Mouse (Mus musculus) heart, embryonic 15.5 days (tissue): Measurements from ENCODE around the gene Dhrs7b. TPM values are rescaled to one million over a fixed set of nuclear protein-coding genes. Genes with fewer than 3 reads are reported as not detected.
"Not testable (repeated sequence)": the region's sequence is repeated elsewhere in the genome, so short reads cannot be mapped to it uniquely, and the experiment has no call there.

Source experiments
- ATAC-seq: fragments of 200-750 bp; cut with Nextera tagmentation; replicated peaks from 2 replicates; pipeline ENCODE4 v1.8.0; 2017; ENCODE audit warnings: low read depth, moderate TSS enrichment; ENCODE audit not compliant: insufficient number of reproducible peaks, insufficient read depth, low FRiP score
- H3K27ac ChIP-seq: fragments of 300-500 bp; sonication (generic); 2 replicates; pipeline ENCODE4 v1.5.1; 2015; ENCODE audit warnings: mild to moderate bottlenecking, inconsistent platforms
- H3K27me3 ChIP-seq: fragments of 300-500 bp; sonication (generic); 2 replicates; pipeline ENCODE4 v1.6.1; 2015; ENCODE audit warnings: inconsistent platforms
- H3K36me3 ChIP-seq: fragments of 300-500 bp; sonication (generic); 2 replicates; pipeline ENCODE4 v1.6.1; 2015; ENCODE audit warnings: mild to moderate bottlenecking, inconsistent platforms
- H3K4me1 ChIP-seq: fragments of 300-500 bp; sonication (generic); replicated peaks from 2 replicates; pipeline ENCODE4 v1.6.1; 2015; ENCODE audit warnings: inconsistent platforms
- H3K4me2 ChIP-seq: fragments of 300-500 bp; sonication (generic); 2 replicates; pipeline ENCODE4 v1.6.1; 2015; ENCODE audit warnings: inconsistent platforms, mild to moderate bottlenecking, moderate library complexity
- H3K4me3 ChIP-seq: fragments of 300-500 bp; sonication (generic); 2 replicates; pipeline ENCODE4 v1.5.1; 2015; ENCODE audit warnings: mild to moderate bottlenecking, inconsistent platforms
- H3K9ac ChIP-seq: fragments of 300-500 bp; sonication (generic); 2 replicates; pipeline ENCODE4 v1.6.1; 2015; ENCODE audit warnings: mild to moderate bottlenecking, inconsistent platforms
- H3K9me3 ChIP-seq: fragments of 300-500 bp; sonication (generic); replicated peaks from 2 replicates; pipeline ENCODE4 v1.6.1; 2016; ENCODE audit warnings: inconsistent platforms
- WGBS: fragments of 180-500 bp; shearing (Covaris S2); methylation state at CpG from one replicate; pipeline ENCODE4 v1.1.7; 2015; ENCODE audit warnings: mixed read lengths; 5-methylcytosine and 5-hydroxymethylcytosine counted together
- polyA plus RNA-seq: library from polyadenylated mRNA; unstranded; fragments of >200 nt; fragmentation: Nextera tagmentation; extraction: Ambion mirVana; gene quantifications from 2 replicates; pipeline ENCODE4 v1.2.1, GENCODE M21; 2015

Gene Dhrs7b
- polyA plus RNA-seq, 1 experiment from 2014 or later: 26.8 TPM

DNA sequence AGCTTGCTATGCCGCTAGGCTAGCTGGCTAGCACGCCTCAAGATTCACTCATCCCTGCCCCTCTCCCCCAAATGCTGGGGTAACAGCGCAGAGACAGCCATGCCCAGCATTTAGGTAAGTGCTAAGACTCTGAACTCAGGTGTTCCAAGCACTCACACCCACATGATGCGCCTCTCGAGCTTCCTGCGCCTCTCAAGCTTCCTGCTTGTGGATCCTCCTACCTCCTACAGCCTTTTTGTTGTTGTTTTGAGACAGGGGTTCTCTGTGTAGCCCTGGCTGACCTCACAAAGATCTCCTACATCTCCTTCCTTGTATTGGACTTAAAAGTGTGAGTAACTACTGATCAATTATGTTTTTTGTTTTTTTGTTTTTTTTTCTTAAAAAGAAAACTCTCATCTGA is 42.7 kb downstream of the Dhrs7b start:
- Histone ChIP-seq H3K4me3 (no peak overlapping the region), H3K9me3 (no peaks in the 10 kb centered on the region), H3K4me1 (peaks cover 80% of the 10 kb centered on the region), H3K4me2 (no peak overlapping the region), H3K36me3 (no peaks in the 10 kb centered on the region), H3K27ac (0 out of 2 replicates have a peak overlapping the region, but pooled peaks have one; percentile 7), H3K27me3 (no peaks in the 10 kb centered on the region), H3K9ac (no peak overlapping the region)
- 71% methylated on average over 6 of the region's 6 CpGs for WGBS
- ATAC-seq: no peak

DNA sequence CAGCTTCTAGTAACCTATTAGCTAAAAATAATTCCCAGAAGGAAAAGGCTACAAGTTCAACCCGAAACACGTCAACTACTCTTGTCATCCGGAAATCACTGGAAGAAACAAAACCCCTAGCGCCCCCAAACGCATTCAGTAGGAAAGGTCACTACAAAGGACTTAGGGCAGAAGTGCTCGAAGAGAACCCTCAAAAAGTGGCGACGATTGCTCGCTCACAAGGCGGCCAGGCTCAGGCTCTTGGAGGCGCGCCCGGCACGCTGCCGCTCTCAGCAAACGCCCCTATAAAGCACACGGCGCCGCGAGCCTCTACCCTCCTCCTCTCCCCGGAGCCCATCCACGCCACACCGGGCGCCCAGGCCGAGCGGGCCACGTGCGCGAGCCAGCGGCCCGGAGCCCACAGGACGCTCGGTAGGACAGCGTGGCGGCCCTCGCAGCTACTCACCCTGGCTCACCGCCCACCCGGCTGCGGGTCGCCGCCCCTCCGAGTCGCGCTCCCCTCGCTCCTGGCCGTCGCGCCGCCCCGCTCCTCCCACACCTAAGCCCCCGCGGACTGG is 47.7 kb downstream of the Dhrs7b start:
- ATAC-seq: peak; percentile 54
- peaks cover 52% of the 10 kb centered on the region for H3K4me1 ChIP-seq

DNA sequence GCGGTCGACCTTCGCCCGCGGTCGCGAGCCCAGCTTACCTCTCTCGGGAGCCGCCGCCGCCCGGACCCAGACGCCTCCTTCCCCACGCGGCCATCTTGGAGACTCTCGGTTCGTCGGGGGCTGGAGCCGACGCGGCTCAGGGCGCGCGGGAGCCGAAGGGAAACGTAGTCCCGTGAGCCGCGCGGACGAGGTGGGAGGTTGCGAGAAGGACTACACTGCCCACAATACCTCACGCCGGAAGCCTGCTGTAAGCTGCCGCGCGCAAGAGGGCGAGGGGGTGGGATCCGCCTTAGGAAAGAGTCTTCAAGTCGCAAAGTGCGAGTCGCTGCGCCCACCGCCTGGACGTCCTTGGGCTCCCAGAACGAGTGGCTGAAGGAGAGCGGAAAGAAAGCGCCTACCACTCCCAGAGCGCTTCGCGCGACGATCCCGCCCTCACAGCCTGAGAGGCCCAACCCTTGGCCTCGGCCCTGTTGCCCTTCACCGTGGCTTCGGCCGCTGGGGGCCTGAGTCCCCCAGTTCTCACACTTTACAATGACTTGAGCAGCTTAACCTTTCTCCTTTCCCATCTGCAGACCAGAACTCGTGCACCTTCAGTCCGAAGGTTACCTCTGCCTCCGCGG is 48.4 kb downstream of the Dhrs7b start, which contains the start of gene Tmem11:
Gene Tmem11 (minus strand): TSS at position 598 of the 620 bp plus-strand sequence.
- WGBS: under 1% methylated on average over 61 of the region's 62 CpGs
- H3K4me1 ChIP-seq: peaks cover 48% of the 10 kb centered on the region
- H3K4me3 ChIP-seq: peak within 1 kb of the TSS; percentile 84
- no peaks in the 10 kb centered on the region for H3K9me3 ChIP-seq
- peak within 1 kb of the TSS; percentile 95 for H3K27ac ChIP-seq
- H3K36me3 ChIP-seq: no peaks in the 10 kb centered on the region
- peak within 1 kb of the TSS; percentile 96 for H3K9ac ChIP-seq
- H3K27me3 ChIP-seq: no peaks in the 10 kb centered on the region
- H3K4me2 ChIP-seq: peak within 1 kb of the TSS; percentile 69
- peak; percentile 98 for ATAC-seq

More for the DNA sequence above, 47.7 kb downstream of the Dhrs7b start:
- Histone ChIP-seq H3K27ac (peak overlapping the region; percentile 95), H3K4me2 (peak overlapping the region; percentile 69), H3K36me3 (no peaks in the 10 kb centered on the region), H3K9me3 (no peaks in the 10 kb centered on the region), H3K27me3 (no peaks in the 10 kb centered on the region), H3K4me3 (peak overlapping the region; percentile 84), H3K9ac (peak overlapping the region; percentile 96)
- WGBS: under 1% methylated on average over 45 of the region's 52 CpGs

DNA sequence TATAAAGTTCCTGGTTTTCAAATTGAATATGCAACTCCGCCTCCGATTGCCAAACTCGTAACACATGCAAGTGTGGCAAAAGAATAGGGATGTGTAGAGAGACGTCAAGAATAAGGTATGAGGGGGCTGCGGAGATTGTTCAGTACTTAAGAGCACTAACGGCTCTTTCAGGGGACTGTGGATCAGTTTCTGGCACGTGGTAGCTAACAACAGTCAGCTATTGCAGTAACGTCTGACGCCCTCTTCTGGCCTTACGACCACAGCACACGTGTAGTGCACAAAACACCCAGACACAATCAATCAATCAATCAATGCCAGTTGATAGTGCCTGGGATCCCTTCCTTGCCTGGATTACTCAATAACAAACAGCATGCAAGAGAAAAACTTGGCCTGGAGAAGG is 49.0 kb downstream of the Dhrs7b start:
- H3K9ac ChIP-seq: peak overlapping the region; percentile 70
- H3K27ac ChIP-seq: peak overlapping the region; percentile 95
- H3K9me3 ChIP-seq: no peaks in the 10 kb centered on the region
- no peak for ATAC-seq
- 4% methylated on average over 11 of the region's 11 CpGs for WGBS
- H3K4me3 ChIP-seq: peak overlapping the region; percentile 84
- H3K36me3 ChIP-seq: no peaks in the 10 kb centered on the region
- peak overlapping the region; percentile 63 for H3K4me2 ChIP-seq
- H3K27me3 ChIP-seq: no peaks in the 10 kb centered on the region
- peaks cover 47% of the 10 kb centered on the region for H3K4me1 ChIP-seq

DNA sequence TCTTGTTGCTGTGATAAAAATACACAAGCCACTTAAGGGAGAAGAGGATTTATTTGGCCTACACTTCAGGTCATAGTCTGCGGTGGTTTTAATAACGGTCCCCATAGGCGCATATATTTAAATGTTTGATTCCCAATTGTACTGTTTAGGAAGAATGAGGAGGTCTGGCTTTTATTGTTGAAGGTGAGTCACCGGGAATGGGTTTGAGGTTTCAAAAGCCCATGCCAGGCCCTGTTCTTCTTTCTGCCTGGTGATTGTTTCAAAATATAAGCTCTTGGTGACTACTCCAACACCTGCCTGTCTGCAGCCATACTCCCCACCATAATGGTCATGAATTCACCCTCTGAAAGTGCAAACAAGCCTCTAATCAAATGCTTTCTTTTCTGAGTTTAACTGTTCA is 50.1 kb downstream of the Dhrs7b start:
- H3K4me3 ChIP-seq: no peak overlapping the region

DNA sequence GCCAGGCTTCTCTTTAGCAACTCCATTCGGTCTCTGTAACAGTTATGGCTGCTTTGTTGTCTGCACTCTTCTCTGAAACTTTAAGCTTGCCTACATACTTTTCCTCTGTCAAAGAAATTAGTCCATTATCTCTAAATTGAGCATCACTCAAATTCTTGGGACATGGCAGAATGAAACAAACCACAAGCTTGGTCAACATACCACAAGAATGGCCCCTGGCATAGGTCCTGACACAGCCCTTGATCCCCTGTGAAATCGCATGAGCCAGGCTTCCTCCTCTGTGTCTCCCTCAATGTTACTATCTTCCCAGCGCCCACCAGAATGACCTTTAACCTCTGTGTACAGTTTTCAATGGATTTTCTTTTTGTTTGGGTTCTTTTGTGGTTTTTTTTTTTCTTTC is 52.0 kb downstream of the Dhrs7b start:
- Histone ChIP-seq H3K27me3 (no peaks in the 10 kb centered on the region), H3K9me3 (no peaks in the 10 kb centered on the region), H3K27ac (no peak overlapping the region), H3K36me3 (no peaks in the 10 kb centered on the region), H3K9ac (no peak overlapping the region), H3K4me2 (no peak overlapping the region), H3K4me1 (peaks cover 23% of the 10 kb centered on the region), H3K4me3 (no peak overlapping the region)
- WGBS: 77% methylated on average over 3 of the region's 3 CpGs
- ATAC-seq: no peak

More for the DNA sequence above, 50.1 kb downstream of the Dhrs7b start:
- Histone ChIP-seq H3K36me3 (no peaks in the 10 kb centered on the region), H3K9me3 (no peaks in the 10 kb centered on the region), H3K4me2 (no peak overlapping the region), H3K27me3 (no peaks in the 10 kb centered on the region), H3K9ac (no peak overlapping the region), H3K27ac (no peak overlapping the region), H3K4me1 (peaks cover 37% of the 10 kb centered on the region)
- 86% methylated on average over 4 of the region's 4 CpGs for WGBS
- no peak for ATAC-seq

DNA sequence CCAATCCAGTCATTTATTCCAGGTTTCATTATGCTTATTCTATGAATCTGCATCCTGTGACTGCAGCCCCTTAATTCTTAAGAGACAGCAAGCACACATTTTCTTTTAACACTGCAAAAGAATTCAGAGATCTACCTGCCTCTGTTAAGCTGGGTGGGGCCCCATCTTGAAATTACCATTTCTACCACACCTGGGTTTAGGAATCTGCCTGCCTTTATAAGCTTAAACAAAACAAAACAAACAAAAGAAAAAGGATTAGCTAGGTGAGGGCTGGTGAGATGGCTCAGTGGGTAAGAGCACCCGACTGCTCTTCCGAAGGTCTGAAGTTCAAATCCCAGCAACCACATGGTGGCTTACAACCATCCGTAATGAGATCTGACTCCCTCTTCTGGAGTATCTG is 56.6 kb downstream of the Dhrs7b start:
- peaks cover 16% of the 10 kb centered on the region for H3K4me1 ChIP-seq
- H3K4me3 ChIP-seq, H3K27me3 ChIP-seq, H3K36me3 ChIP-seq, H3K9ac ChIP-seq, ATAC-seq, H3K27ac ChIP-seq, H3K9me3 ChIP-seq, H3K4me2 ChIP-seq: not testable (repeated sequence)
- WGBS: 82% methylated on average over 3 of the region's 3 CpGs

DNA sequence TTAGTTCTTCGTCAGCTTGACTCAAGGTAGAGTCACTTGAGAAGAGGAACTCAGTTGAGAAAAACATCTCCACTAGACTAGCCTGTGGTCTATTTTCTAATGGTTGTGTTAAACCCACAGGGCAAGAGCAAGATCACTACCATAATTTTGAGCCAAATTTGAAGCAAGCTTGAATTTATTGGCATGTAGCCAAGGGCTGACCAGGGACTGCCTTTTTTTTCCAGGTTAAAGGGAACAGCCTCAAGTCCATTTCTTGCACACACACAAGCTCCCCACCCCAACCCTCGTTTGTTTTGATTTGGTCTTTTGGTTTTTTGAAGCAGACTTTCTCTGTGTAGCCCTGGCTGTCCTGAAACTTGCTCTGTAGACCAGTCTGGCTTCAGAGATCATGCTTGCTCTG is 59.4 kb downstream of the Dhrs7b start:
- Histone ChIP-seq H3K27ac (no peak overlapping the region), H3K9me3 (no peaks in the 10 kb centered on the region), H3K4me3 (no peak overlapping the region), H3K36me3 (no peaks in the 10 kb centered on the region), H3K9ac (no peak overlapping the region), H3K27me3 (no peaks in the 10 kb centered on the region), H3K4me2 (no peak overlapping the region), H3K4me1 (peaks cover 9% of the 10 kb centered on the region)
- ATAC-seq: no peak
- WGBS: 65% methylated on average over 2 of the region's 2 CpGs

DNA sequence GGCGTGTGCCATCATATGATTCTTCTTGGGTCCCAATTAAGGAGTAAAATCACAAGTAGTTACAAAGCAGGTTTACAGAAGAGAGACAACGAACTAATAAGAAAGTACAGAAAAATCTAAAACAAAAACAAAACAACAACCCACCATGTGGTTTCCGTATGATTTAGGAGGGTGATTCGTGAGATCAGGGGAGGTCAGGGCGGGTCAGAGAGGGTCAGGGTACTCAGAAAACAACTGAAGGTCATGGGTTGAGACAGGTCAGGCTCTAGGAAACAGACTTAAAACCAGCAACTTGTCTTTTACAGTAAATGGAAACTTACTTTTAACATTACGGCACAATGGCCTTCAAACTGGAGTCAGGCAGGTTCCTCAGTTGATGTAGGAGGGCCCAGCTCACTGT is 59.9 kb downstream of the Dhrs7b start:
- Histone ChIP-seq H3K27me3 (no peaks in the 10 kb centered on the region), H3K36me3 (no peaks in the 10 kb centered on the region), H3K9me3 (no peaks in the 10 kb centered on the region), H3K9ac (no peak overlapping the region), H3K4me2 (no peak overlapping the region), H3K27ac (no peak overlapping the region), H3K4me1 (peaks cover 9% of the 10 kb centered on the region), H3K4me3 (no peak overlapping the region)
- WGBS: 75% methylated on average over 6 of the region's 6 CpGs
- no peak for ATAC-seq

DNA sequence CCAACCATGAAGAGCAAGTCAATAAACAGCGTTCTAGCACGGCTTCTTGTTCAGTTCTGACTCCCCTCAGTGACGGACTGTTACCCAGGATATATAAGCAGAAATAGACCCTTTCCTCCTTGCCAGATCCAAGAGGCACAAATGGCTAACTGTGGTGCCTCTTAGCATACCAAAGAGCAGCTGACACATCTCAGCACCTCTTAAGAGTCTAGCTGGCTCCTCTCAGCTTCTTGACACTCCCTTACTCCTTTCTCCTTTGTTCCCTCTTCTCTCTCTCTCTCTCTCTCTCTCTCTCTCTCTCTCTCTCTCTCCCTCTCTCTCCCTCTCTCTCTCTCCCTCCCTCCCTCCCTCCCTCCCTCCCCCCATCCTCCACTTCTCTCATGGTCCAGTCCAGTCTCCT is 60.3 kb downstream of the Dhrs7b start:
- no peaks in the 10 kb centered on the region for H3K9me3 ChIP-seq
- ATAC-seq: no peak
- WGBS: 42% methylated on average over 3 of the region's 3 CpGs
- H3K36me3 ChIP-seq: no peaks in the 10 kb centered on the region
- H3K4me2 ChIP-seq: no peak overlapping the region
- no peaks in the 10 kb centered on the region for H3K27me3 ChIP-seq
- no peak overlapping the region for H3K9ac ChIP-seq
- no peak overlapping the region for H3K4me3 ChIP-seq
- peaks cover 12% of the 10 kb centered on the region for H3K4me1 ChIP-seq
- no peak overlapping the region for H3K27ac ChIP-seq

DNA sequence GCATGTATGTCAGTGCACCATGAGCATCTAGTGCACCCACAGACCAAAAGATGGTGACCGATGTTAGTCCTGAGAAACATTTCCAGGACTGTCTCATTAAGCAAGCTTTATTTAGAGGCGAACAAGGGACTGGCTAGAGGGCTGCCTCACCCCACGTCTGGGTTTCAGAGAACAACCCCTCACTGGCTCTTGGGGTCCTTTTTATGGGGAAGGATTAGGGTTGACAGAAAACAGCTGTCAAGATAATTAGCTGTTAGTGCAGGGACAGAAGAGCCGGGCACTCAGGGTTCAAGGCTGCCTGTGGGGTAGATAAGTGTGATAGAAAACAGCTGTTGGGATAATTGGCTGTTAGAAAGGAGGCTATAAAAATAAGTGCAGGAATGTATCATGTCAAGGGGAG is 65.5 kb downstream of the Dhrs7b start:
- H3K4me2 ChIP-seq: no peak overlapping the region
- H3K27ac ChIP-seq: peak overlapping the region; percentile 31

DNA sequence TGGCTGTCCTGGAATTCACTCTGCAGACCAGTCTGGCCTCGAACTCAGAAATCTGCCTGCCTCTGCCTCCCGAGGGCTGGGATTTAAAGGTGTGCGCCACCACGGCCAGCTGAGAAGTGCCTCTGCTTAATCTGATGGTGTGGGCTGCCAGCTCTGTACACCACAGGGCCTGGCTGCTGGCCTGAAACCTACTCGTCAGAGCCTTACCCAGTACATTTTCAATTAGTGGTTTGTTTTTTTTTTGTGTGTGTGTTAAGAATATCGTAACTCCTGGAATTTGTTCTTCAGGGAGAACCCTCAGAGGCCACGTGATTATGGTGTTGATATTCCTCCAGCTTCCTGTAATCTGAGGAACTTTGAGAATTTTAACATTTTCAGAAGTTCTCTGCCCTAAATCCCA is 71.6 kb downstream of the Dhrs7b start:
- Histone ChIP-seq H3K9me3 (no peaks in the 10 kb centered on the region), H3K36me3 (peaks cover 28% of the 10 kb centered on the region), H3K4me1 (no peaks in the 10 kb centered on the region; the same call in 1 of the 2 replicates), H3K27ac (no peak overlapping the region), H3K4me2 (no peak overlapping the region), H3K4me3 (no peak overlapping the region), H3K9ac (no peak overlapping the region), H3K27me3 (no peaks in the 10 kb centered on the region)
- no peak for ATAC-seq
- 69% methylated on average over 7 of the region's 7 CpGs for WGBS

More for the DNA sequence above, 65.5 kb downstream of the Dhrs7b start:
- H3K9me3 ChIP-seq: no peaks in the 10 kb centered on the region
- H3K27me3 ChIP-seq: no peaks in the 10 kb centered on the region
- no peak overlapping the region for H3K9ac ChIP-seq
- H3K36me3 ChIP-seq: no peaks in the 10 kb centered on the region
- no peak overlapping the region for H3K4me3 ChIP-seq
- WGBS: 11% methylated on average over 4 of the region's 4 CpGs
- ATAC-seq: no peak
- H3K4me1 ChIP-seq: peaks cover 10% of the 10 kb centered on the region
